Mouse (Mus musculus): ENCODE data around the gene Osbpl2. TPM values are rescaled to one million over a fixed set of nuclear protein-coding genes. Genes with fewer than 3 reads are reported as not detected.

Osbpl2 gene
- total RNA-seq (2021), result 10 to 100 TPM; 46.0 to 46.8 TPM

GRCm38 (mm10) chr2:180118661-180119438 is at the start of gene Osbpl2:
Gene Osbpl2 (plus strand): TSS chr2:180119306.
- DNase-seq, result peak; percentile 100

DNA sequence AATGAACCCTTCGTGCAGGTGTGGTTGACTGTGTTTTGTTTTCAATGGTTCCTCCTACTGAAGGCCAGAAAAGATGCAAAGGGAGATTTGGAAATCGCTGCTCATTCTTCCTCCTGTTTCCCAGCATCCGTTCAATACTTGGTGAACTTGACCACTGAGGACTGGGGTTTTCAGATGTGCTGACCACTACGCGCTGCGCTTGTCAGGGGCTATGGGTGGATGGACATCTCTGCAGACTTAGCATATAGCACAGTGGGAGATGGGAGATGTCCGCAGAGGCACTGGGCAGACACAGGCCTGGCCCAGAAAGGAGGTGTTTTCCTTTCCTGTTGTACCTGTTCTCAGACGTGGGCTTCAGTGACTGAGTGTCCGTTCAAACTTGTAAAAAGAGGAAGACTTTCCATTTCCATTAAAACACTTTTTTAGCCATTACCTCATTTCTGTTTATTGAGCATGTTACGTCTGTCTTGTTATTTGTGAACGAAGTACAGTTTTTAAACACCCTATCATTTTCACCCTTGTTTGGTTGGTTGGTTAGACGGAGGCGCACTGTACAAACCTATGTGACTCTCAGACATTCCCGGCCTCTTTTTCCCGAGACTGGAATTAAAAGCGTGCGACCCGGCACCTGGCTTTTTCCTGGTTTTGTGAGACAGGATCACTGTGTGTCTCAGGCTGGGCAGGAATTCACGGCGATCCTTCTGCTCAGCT is 49.2 kb upstream of the Osbpl2 start:
- DNase-seq, result no peak

DNA sequence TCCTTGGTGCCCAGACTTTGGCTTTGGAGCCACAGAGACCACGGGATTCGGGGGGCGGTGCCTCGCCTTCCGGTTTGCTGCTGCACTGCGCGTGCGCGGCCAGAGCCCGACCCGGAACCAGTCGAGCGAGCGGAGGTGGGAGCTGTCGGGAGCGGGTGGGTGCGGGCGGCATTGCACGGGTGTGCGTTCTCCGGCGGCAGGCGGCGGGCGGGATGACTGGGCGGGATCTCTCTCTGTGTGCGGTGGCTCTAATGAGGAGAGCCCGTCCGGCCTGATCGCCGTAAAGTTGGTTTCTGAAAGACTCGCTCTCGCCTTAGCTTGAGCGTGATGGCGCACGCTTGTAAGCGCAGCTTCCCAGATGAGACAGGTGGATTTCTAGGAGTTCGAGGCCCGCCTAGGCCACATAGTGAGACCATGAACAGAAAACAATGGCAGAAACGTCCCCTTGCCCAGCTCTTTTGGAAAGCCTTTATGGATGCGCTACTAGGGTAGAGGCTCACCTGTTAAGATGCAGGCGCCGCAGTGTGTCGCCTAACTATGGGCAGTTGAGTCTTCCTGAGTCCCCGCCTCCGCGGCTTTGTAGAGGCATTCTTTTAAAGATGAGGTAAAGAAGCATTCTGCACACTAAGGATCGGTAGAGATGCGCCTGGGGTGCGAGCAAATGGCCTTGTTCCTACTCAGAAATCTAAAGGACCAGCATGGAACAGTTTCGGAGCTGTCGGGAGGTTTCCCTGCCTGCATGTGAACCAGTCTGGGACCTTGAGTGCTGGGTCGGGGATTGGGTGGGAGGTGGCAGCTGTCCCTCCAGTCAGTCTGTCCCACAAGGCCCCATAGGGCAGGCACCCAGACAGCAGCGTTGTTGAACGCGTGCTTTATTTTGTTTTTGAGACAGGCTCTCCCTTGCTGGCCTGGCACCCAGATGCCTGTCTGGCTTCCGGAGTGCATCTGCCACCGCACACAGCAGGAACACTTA is 48.3 kb upstream of the Osbpl2 start, which contains the start of gene Mtg2:
Gene Mtg2 (plus strand): TSS at position 108 of the 973 bp plus-strand sequence.
- DNase-seq, result peak; percentile 95 to 96

GRCm38 (mm10) chr2:180071671-180072070 is 47.4 kb upstream of the Osbpl2 start:
- DNase-seq, result no peak

- no peak for DNase-seq
Measured at GRCm38 (mm10) chr2:180072886-180073285, 46.2 kb upstream of the Osbpl2 start.

GRCm38 (mm10) chr2:180077622-180078021 is 41.5 kb upstream of the Osbpl2 start:
- no peak for DNase-seq

- DNase-seq, result no peak
Measured at GRCm38 (mm10) chr2:180080680-180081079, 38.4 kb upstream of the Osbpl2 start.

GRCm38 (mm10) chr2:180083063-180083462 is 36.0 kb upstream of the Osbpl2 start:
- no peak for DNase-seq

DNA sequence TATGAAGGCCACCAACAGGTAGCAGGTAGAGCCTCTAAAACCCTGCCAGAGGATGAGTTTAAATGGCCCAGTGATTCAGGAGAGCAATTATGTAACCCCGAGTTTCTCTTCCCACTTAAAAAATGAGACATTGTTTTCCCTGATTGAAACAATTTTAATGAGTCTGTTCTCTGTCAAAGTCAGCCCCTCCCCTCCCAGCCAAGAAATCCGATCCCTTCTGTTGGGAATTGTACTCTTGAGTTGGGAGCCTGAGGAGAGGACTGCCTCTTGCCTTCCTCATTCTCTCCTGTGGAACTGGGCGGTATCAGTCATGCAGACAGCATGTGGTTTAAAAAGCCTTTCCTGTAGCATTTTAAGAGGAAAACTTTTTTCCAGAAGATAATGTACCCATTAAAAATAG is 34.5 kb upstream of the Osbpl2 start:
- no peak for DNase-seq

DNA sequence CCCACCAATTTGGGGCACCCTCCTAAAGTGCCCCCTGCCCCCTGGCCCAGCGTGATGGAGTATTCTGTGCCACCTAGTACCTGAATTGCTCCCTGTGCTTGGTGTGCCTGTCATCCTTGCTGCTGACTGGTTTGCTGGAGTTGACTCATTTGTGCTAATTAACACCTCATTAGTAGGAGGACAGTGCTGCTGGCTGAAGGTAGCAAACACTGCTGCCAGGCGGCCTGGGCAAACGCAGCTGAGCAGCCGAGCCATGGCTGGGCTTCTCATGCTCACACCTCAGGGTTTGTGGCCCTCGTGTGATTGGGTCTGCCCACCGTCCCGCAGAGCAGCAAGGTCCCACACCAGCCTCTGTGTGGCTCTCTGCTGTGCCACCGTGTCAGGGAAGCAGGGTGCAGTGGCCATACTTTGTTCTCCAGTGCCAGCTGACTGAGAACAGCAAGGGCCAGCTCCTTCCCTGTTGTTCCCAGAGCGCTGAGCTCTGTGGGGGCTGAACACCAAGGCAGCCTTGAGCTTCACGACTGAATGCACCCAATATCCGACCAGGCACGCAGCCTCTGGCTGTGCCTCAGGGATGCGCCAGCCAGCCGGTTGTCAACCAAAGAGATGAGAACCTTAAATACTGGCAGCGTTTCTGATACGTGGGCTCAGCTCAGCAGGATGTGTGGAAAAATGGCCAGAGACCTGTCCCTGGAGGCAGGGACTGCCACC is 33.0 kb upstream of the Osbpl2 start:
- DNase-seq, result no peak

GRCm38 (mm10) chr2:180086637-180087027 is 32.5 kb upstream of the Osbpl2 start:
- no peak for DNase-seq

DNA sequence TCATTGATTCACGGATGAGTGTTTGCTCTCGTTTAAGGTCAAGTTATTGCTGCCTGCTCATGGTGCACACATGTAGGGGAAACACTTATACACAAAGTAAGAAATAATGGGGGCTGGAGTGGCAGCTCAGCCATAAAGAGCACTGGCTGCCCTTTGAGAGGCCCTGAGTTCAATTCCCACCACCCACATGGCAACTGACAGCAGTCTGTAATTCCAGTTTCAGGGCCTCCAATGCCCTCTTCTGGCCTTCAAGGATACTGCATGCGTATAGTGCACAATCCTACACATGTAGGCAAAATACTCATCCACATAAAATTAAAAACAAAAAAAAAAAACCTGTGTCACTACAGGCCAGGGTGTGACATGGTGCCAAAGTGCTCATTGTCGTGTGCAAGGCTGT is 31.6 kb upstream of the Osbpl2 start:
- no peak for DNase-seq

GRCm38 (mm10) chr2:180090285-180090684 is 28.8 kb upstream of the Osbpl2 start:
- DNase-seq, result no peak

- DNase-seq, result no peak
Measured at GRCm38 (mm10) chr2:180095711-180096110, 23.4 kb upstream of the Osbpl2 start.

DNA sequence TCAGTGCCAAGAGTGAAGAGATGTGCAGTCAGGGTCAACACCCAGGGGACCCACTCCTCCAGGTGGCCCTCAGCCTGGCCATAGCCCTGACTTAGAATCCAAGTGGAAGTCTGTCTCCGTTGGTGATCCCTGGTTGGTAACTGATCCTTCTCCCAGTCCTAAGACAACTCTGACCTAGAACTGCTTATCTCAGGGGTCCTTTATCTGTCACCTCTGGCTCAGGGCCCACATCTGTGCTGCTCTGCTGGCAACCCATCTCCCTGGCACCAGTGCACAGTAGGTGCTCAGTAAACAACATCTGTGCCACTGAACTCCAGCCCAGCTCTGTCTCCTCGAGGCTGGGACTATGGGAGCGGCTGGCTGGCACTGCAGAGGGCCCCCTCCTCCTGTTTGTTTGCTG is 21.5 kb upstream of the Osbpl2 start:
- DNase-seq, result no peak

DNA sequence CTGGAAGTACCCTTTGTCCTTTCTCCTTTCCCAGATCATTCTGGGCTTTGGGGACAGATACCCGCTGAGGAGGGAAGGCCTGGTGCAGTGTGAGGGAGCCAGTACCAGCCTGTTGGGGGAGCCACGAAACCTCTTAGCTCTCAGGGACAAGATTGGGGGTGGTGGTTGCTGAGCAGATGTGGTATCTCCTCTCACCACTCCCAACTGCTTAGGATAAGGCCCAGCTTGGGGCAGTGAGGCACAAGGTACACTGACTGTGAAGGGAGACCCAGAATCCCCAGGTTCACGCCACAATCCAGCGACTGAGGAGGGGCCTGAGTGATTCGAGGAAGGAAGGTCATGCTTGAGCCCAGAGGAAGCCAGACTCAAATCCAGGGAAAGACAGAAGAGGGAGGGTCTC is 20.9 kb upstream of the Osbpl2 start:
- DNase-seq, result no peak

GRCm38 (mm10) chr2:180099529-180099928 is 19.6 kb upstream of the Osbpl2 start:
- no peak for DNase-seq

DNA sequence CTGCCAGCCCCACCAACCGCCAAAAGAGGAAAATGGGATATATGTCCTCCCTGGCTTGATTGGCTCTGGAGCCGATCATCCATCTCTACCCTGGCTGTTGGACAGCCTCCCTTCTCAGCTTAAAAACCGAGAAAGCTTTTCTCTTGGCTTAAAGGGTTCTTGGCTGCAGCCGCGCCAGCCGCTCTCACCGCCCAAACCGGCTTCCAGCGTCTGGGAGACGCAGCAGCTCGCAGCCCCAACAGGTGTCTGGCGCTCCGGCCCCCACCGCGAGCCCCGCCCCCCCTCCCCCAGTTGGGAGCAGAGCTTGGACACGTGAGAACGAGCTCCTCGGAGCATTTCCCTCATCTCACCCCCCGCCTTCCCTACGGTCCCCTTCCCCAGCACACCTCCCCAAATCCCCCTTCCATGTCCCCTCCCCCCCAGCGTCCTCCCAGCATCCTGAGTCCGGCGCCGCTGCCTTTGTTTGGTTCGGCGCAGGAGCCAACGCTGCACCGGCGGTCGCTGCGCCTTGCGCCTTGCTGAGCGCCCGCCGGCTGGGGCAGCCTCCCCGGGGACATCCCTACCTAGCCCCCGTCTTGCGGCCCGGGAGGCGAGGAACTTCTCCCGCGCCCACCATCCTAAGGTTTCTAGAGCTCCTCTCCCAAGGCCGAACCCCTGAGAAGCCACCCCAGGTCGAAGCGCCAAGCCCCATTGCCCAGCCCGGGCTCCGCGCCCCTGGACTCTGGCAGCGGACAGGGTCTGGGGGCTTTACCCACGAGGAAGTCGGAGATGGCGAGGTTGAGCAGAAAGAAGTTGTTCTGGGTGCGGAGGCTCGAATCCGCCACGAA is 15.7 kb upstream of the Osbpl2 start:
- DNase-seq, result no peak

DNA sequence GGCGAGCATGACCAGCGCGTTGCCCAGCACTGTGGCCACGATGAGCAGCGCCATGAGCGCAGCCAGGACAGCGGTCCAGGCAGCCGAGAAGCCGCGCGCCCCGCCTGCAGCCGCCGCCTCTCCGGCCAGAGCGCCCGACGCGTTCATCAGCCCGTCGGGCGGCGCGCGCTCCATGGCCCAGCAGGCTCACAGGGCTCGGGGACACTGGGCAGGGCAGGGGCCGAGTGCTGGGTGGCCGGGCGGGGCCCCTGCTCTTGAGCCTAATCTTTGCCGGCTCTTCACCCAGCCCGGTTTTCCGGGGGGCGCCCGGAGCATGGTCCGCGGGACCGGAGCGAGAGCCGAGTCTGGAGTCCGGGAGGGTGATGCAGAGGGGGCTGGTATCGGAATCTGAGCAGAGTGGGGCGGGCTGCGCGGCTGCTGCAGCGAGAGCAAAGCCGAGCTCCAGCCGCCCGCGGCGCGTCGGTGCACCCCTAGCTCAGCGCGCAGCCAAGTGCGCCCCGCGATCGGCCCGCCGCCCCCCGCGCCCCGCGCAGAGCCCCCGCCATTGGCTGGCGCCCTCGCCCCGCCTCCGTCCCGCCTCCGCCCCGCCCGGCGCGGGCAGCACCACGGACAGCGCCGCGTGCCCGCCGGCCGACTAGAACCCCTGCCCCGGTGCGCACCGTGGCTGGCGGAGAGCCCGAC is 15.0 kb upstream of the Osbpl2 start, which contains the start of gene Hrh3:
Gene Hrh3 (minus strand): TSS at position 511 of the 681 bp plus-strand sequence.
- peak; percentile 64 to 67 for DNase-seq

DNA sequence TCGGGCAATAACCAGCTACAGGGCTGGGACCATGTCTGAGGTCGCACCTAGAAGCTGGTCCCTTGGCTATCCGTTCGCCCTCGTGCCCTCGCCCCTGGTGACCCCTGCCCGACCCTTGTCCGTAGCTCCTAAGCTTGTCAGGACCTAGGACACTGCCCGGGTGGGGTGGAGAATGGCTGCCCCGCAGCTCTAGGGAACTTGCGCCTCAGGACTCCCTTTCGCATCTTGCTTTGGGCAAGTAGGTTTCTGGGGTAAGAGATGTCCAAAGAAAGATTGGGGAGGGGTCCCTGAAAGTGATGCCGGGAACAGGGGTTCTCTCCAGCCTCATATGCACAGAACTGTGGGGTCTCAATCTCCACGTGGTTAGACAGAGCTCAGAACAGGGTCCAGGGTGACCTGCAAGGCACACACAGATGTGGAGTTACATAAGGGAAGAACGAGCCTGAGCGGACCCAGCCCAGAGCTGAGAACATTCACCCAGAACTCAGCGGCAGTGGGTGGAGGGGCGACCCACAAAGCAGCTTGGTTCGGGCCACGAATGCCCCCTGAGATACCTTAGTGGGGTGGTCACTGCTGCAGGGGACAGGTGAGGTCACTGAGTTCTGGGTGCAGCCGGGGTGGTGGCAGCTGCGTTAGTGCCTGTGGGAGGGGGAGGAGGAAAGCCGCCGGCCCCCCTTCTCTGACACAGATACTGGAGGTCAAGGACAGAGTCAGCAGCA is 14.3 kb upstream of the Osbpl2 start:
- DNase-seq, result no peak
